Comparison of ENCODE assay signal across 26 mouse cellular contexts in the genomic region with DNA sequence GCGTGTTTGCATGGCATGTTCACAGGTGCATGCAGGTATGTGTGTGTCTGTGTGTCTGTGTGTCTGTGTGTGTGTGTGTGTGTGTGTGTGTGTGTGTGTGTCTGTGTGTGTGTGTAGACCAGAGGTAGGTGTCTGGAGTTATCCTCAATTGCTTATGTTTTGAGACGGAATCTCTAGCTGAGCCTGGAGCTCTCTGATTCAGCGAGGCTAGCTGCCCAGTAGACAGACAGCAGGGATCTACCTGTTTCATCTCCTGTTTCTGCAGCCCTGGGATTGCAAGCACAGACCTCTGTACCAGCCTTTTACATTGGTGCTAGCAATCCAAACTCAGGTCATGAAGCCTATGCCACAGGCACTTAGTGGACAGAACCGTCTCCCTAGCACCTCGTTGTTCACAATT.
"Had no signal": no experiment of that assay in that cellular context is flagged by ENCODE, and none has a peak within 500 bp of the region (broad histone marks: within the 10 kb centered on the region; RNA-seq: fewer than 3 reads in every experiment).

No protein-coding gene starts in this region.

- H3K4me1 ChIP-seq: heart, embryonic 13.5 days; heart, embryonic 15.5 days; hindbrain, embryonic 15.5 days; kidney, embryonic 15.5 days; limb, embryonic 12.5 days; liver, embryonic 13.5 days; liver, embryonic 15.5 days had no signal

- H3K4me3 ChIP-seq: heart, adult 2 months; heart, embryonic 13.5 days; heart, embryonic 15.5 days; hindbrain, embryonic 13.5 days; hindbrain, embryonic 15.5 days; kidney, embryonic 15.5 days; layer of hippocampus, adult 2 months; left cerebral cortex, adult 2 months; limb, embryonic 10.5 days; limb, embryonic 12.5 days; liver, embryonic 13.5 days; liver, embryonic 15.5 days had no signal

- H3K27me3 ChIP-seq: heart, embryonic 13.5 days; heart, embryonic 15.5 days; hindbrain, embryonic 13.5 days; hindbrain, embryonic 15.5 days; kidney, embryonic 15.5 days; liver, embryonic 13.5 days; liver, embryonic 15.5 days had no signal

- H3K27ac ChIP-seq: heart, adult 2 months; heart, embryonic 13.5 days; heart, embryonic 15.5 days; hindbrain, embryonic 13.5 days; hindbrain, embryonic 15.5 days; hindbrain, postnatal 0 days; kidney, embryonic 15.5 days; kidney, postnatal 0 days; layer of hippocampus, adult 2 months; left cerebral cortex, adult 2 months; limb, embryonic 10.5 days; limb, embryonic 12.5 days; liver, embryonic 13.5 days; liver, embryonic 15.5 days had no signal

- DNase-seq: gastrocnemius, postnatal 14 days; gastrocnemius, postnatal 36 days; heart, adult 11 months; heart, adult 2 months; heart, postnatal 14 days; heart, postnatal 36 days; kidney, adult 11 months; kidney, adult 2 months; kidney, adult 9 months; kidney, postnatal 14 days; kidney, postnatal 4 days; liver; liver, embryonic 13.5 days; liver, postnatal 0 days had no signal
